22 mouse cellular contexts compared by ENCODE assay signal in genomic region chr11:32895400-32895799, GRCm38 (mm10).
A peak's percentile ranks its signal among the peaks of the same experiment; 100 is the strongest.
DNase-seq lines count a peak whose midpoint lies in the region; ATAC-seq and TF ChIP-seq lines count a peak whose summit lies in the region.
"Had no signal": no experiment of that assay in that cellular context is flagged by ENCODE, and none has a peak within 500 bp of the region (broad histone marks: within the 10 kb centered on the region; RNA-seq: fewer than 3 reads in every experiment).

No protein-coding gene starts in this region.

- H3K4me3 ChIP-seq in heart, postnatal 0 days (ENCODE audit: low read depth, low read length): no peak overlapping the region
- H3K4me3 ChIP-seq in liver, postnatal 0 days (ENCODE audit: low read depth, low read length): no peak overlapping the region
- H3K4me3 ChIP-seq: embryonic facial prominence, embryonic 15.5 days; heart, embryonic 12.5 days; kidney, embryonic 15.5 days; liver, embryonic 13.5 days; midbrain, embryonic 13.5 days; myocyte; neural tube, embryonic 15.5 days had no signal

- no peak overlapping the region for H3K4me2 ChIP-seq in heart, postnatal 0 days (ENCODE audit: low read depth, low read length)
- H3K4me2 ChIP-seq in liver, postnatal 0 days (ENCODE audit: low read depth, low read length): no peak overlapping the region
- H3K4me2 ChIP-seq: embryonic facial prominence, embryonic 15.5 days; heart, embryonic 12.5 days; kidney, embryonic 15.5 days; liver, embryonic 13.5 days; midbrain, embryonic 13.5 days; neural tube, embryonic 15.5 days had no signal

- 0 out of 2 replicates have a peak, but pooled peaks cover 7% of the 10 kb centered on the region for H3K27me3 ChIP-seq in heart, postnatal 0 days (ENCODE audit: control insufficient read depth, insufficient read depth, low read length)
- no peaks in the 10 kb centered on the region for H3K27me3 ChIP-seq in liver, postnatal 0 days (ENCODE audit: insufficient read depth, low read length)
- H3K27me3 ChIP-seq: embryonic facial prominence, embryonic 15.5 days; kidney, embryonic 15.5 days; liver, embryonic 13.5 days; midbrain, embryonic 13.5 days; neural tube, embryonic 15.5 days had no signal

- TF ChIP-seq EP300 in heart, postnatal 0 days (IDR thresholded peaks at IDR 0.05; ENCODE audit: low read depth): no peak
- no peak for TF ChIP-seq EP300 in liver, postnatal 0 days (IDR thresholded peaks at IDR 0.05; ENCODE audit: low read depth)

- peak; percentile 31 for TF ChIP-seq CTCF in heart, postnatal 0 days (IDR thresholded peaks at IDR 0.05; ENCODE audit: low read depth)
- peak; percentile 27; the same call in 1 of the 2 replicates for TF ChIP-seq CTCF in liver, postnatal 0 days (IDR thresholded peaks at IDR 0.05; ENCODE audit: low read depth)

- H3K9me3 ChIP-seq in heart, postnatal 0 days (replicated peaks; ENCODE audit: control insufficient read depth, low read length): no peaks in the 10 kb centered on the region
- H3K9me3 ChIP-seq in liver, postnatal 0 days (ENCODE audit: low read length): no peaks in the 10 kb centered on the region
- H3K9me3 ChIP-seq: embryonic facial prominence, embryonic 15.5 days; heart, embryonic 12.5 days; kidney, embryonic 15.5 days; liver, embryonic 13.5 days; midbrain, embryonic 13.5 days; neural tube, embryonic 15.5 days had no signal

- ATAC-seq in CD4-positive, CD25-positive, alpha-beta regulatory T cell, adult 4 months: no peak
- no peak for ATAC-seq in heart, postnatal 0 days (ENCODE audit: insufficient read depth, low read depth)
- no peak for ATAC-seq in liver, postnatal 0 days
- ATAC-seq: hindbrain, embryonic 16.5 days; midbrain, embryonic 13.5 days had no signal

- no peak overlapping the region for H3K27ac ChIP-seq in heart, postnatal 0 days (ENCODE audit: low read depth)
- no peak overlapping the region for H3K27ac ChIP-seq in liver, postnatal 0 days (ENCODE audit: low read depth)
- H3K27ac ChIP-seq: embryonic facial prominence, embryonic 15.5 days; kidney, embryonic 15.5 days; liver, embryonic 13.5 days; midbrain, embryonic 13.5 days; neural tube, embryonic 15.5 days had no signal

- H3K4me1 ChIP-seq in heart, postnatal 0 days (ENCODE audit: control insufficient read depth, insufficient read depth): no peaks in the 10 kb centered on the region
- H3K4me1 ChIP-seq in liver, postnatal 0 days (ENCODE audit: insufficient read depth): no peaks in the 10 kb centered on the region
- H3K4me1 ChIP-seq: liver, embryonic 13.5 days; midbrain, embryonic 13.5 days; neural tube, embryonic 15.5 days had no signal

- no peaks in the 10 kb centered on the region for H3K36me3 ChIP-seq in heart, postnatal 0 days (replicated peaks; ENCODE audit: control insufficient read depth, insufficient read depth, low read length)
- no peaks in the 10 kb centered on the region for H3K36me3 ChIP-seq in liver, postnatal 0 days (replicated peaks; ENCODE audit: insufficient read depth, low read length)
- H3K36me3 ChIP-seq: embryonic facial prominence, embryonic 15.5 days; heart, embryonic 12.5 days; kidney, embryonic 15.5 days; liver, embryonic 13.5 days; midbrain, embryonic 13.5 days; neural tube, embryonic 15.5 days had no signal

- DNase-seq in CD4-positive, CD25-positive, alpha-beta regulatory T cell, adult 2 months (ENCODE audit: low read depth, low spot score): peak; percentile 2
- no peak for DNase-seq in heart, postnatal 0 days (ENCODE audit: low spot score)
- DNase-seq in heart, adult 8-10 months (ENCODE audit: low spot score): no peak
- no peak for DNase-seq in liver, postnatal 0 days
- no peak for DNase-seq in liver
- peak; percentile 26 for DNase-seq in adrenal gland, postnatal 25 days
- DNase-seq in ovary, adult 18-20 months (ENCODE audit: low spot score): no peak
- DNase-seq: cerebellum, adult 9-11 months; embryo, embryonic 11 days; gastrocnemius, postnatal 36 days; heart, postnatal 36 days; liver, embryonic 13.5 days; retina, postnatal 1 day; right cerebral cortex, postnatal 4 days had no signal

- H3K9ac ChIP-seq in heart, postnatal 0 days (replicated peaks; ENCODE audit: low read depth, low read length): no peak overlapping the region
- H3K9ac ChIP-seq in liver, postnatal 0 days (replicated peaks): no peak overlapping the region
- H3K9ac ChIP-seq: embryonic facial prominence, embryonic 15.5 days; heart, embryonic 12.5 days; kidney, embryonic 15.5 days; liver, embryonic 13.5 days; midbrain, embryonic 13.5 days; neural tube, embryonic 15.5 days had no signal

- 52% methylated on average over 3 of the region's 3 CpGs for WGBS in heart, postnatal 0 days
- 70% methylated on average over 3 of the region's 3 CpGs for WGBS in liver, postnatal 0 days (ENCODE audit: insufficient replicate concordance)

Comparison
In these comparisons a context has a peak if more than half of its experiments do, and no peak if none do; other contexts are left out.
1. DNase-seq: peak in CD4-positive, CD25-positive, alpha-beta regulatory T cell, adult 2 months (single experiment) and adrenal gland, postnatal 25 days (single experiment); none in heart, postnatal 0 days (single experiment), heart, adult 8-10 months (single experiment), liver, postnatal 0 days (single experiment), liver (single experiment) and ovary, adult 18-20 months (single experiment).